Mouse (Mus musculus) limb, embryonic 10.5 days (tissue): Measurements from ENCODE around the gene Zbtb11. TPM values are rescaled to one million over a fixed set of nuclear protein-coding genes. Genes with fewer than 3 reads are reported as not detected.
"Not testable (repeated sequence)": the region's sequence is repeated elsewhere in the genome, so short reads cannot be mapped to it uniquely, and the experiment has no call there.

Experiments
- DNase-seq: peaks from one replicate; pipeline ENCODE4 v3.0.0-alpha.2; 2017; ENCODE audit warnings: low spot score
- H3K27ac ChIP-seq: fragments of 300-500 bp; sonication (generic); 2 replicates; pipeline ENCODE4 v1.5.1; 2016; ENCODE audit warnings: mild to moderate bottlenecking
- H3K27me3 ChIP-seq: fragments of 300-500 bp; sonication (generic); 2 replicates; pipeline ENCODE4 v1.6.1; 2016; ENCODE audit warnings: low read depth, mild to moderate bottlenecking; ENCODE audit not compliant: poor library complexity, severe bottlenecking
- H3K36me3 ChIP-seq: fragments of 300-500 bp; sonication (generic); 2 replicates; pipeline ENCODE4 v1.6.1; 2016; ENCODE audit warnings: mild to moderate bottlenecking, moderate library complexity
- H3K4me1 ChIP-seq: fragments of 300-500 bp; sonication (generic); 2 replicates; pipeline ENCODE4 v1.6.1; 2016
- H3K4me3 ChIP-seq: fragments of 300-500 bp; sonication (generic); 2 replicates; pipeline ENCODE4 v1.5.1; 2016; ENCODE audit warnings: mild to moderate bottlenecking, moderate library complexity
- H3K9me3 ChIP-seq: fragments of 300-500 bp; sonication (generic); replicated peaks from 2 replicates; pipeline ENCODE4 v1.6.1; 2016; ENCODE audit warnings: mild to moderate bottlenecking
- WGBS: fragments of 180-500 bp; shearing (Covaris S2); methylation state at CpG from one replicate; pipeline ENCODE4 v1.1.7; 2016; 5-methylcytosine and 5-hydroxymethylcytosine counted together
- polyA plus RNA-seq: library from polyadenylated mRNA; unstranded; fragments of >200 nt; fragmentation: Nextera tagmentation; extraction: Ambion mirVana; gene quantifications from 2 replicates; pipeline ENCODE4 v1.2.1, GENCODE M21; 2016

The Zbtb11 gene
- polyA plus RNA-seq, 1 experiment from 2014 or later, result 19.2 TPM

DNA sequence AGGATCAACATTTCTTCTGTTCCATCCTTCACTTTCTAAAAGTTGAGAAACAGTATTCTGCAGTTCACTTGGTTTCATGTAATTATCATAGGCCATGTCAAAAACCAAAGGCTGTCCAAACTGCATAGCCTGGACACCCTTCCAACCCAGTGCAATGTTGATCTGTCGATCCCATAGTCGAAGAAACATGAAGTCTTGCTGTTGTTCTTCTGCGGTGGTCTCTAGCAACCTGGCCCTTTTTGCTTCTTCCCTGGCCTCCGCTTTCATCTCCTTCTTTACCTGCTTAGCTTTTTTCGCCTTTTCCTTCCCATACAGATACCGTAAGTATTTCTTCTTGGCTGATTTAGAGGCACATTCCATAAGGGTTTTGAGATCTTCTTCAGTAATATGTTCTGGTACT lies 60.9 kb downstream of the Zbtb11 start:
- H3K36me3 ChIP-seq, result peaks cover 41% of the 10 kb centered on the region
- H3K27ac ChIP-seq, result no peak overlapping the region
- WGBS, result 97% methylated on average over 6 of the region's 6 CpGs
- no peaks in the 10 kb centered on the region for H3K27me3 ChIP-seq
- DNase-seq, result no peak
- no peak overlapping the region for H3K4me3 ChIP-seq
- H3K4me1 ChIP-seq, result peaks cover 20% of the 10 kb centered on the region
- no peaks in the 10 kb centered on the region for H3K9me3 ChIP-seq

DNA sequence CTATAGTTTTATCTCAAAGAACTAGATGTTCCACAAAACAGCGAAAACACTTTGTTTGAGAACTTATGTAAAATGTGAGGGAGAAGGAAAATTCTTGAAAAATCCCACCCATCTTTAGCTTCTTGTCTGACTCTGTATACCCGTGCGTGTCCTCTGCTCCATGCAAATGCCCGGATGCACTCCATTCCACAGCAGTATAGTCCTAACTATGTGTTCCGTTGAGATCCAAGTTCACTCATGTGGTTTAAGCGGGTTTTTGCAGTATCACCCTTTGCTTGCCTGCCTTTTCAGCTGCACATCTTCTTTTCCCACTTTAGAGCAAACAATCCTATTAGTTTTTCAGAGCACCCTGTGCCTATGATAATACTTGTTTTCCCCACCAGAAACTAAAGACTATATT lies 62.8 kb downstream of the Zbtb11 start:
- H3K27ac ChIP-seq, result peak overlapping the region; percentile 90; the same call in 1 of the 2 replicates
- no peak for DNase-seq
- 66% methylated on average over 6 of the region's 6 CpGs for WGBS

GRCm38 (mm10) chr16:56037138-56038010 lies 63.7 kb downstream of the Zbtb11 start, which contains the start of gene Trmt10c:
Gene Trmt10c (minus strand): TSS chr16:56037819.
- under 1% methylated on average over 63 of the region's 63 CpGs for WGBS
- peak; percentile 97 for DNase-seq
- no peaks in the 10 kb centered on the region for H3K9me3 ChIP-seq
- peaks cover 33% of the 10 kb centered on the region for H3K36me3 ChIP-seq
- peak within 1 kb of the TSS; percentile 75 for H3K4me3 ChIP-seq
- H3K4me1 ChIP-seq, result peaks cover 9% of the 10 kb centered on the region
- H3K27ac ChIP-seq, result peak within 1 kb of the TSS; percentile 90
- H3K27me3 ChIP-seq, result no peaks in the 10 kb centered on the region

More for the DNA sequence above, 62.8 kb downstream of the Zbtb11 start:
- H3K4me1 ChIP-seq, result peaks cover 9% of the 10 kb centered on the region
- H3K27me3 ChIP-seq, result no peaks in the 10 kb centered on the region
- H3K4me3 ChIP-seq, result peak overlapping the region; percentile 75
- peaks cover 41% of the 10 kb centered on the region for H3K36me3 ChIP-seq
- H3K9me3 ChIP-seq, result no peaks in the 10 kb centered on the region

- Histone ChIP-seq H3K27me3 (no peaks in the 10 kb centered on the region), H3K4me1 (peaks cover 9% of the 10 kb centered on the region), H3K36me3 (peaks cover 26% of the 10 kb centered on the region), H3K4me3 (peak overlapping the region; percentile 75), H3K27ac (peak overlapping the region; percentile 90), H3K9me3 (no peaks in the 10 kb centered on the region)
- no peak for DNase-seq
- WGBS, result 29% methylated on average over 8 of the region's 8 CpGs
Measured at GRCm38 (mm10) chr16:56038090-56038489, 64.4 kb downstream of the Zbtb11 start.

- H3K36me3 ChIP-seq, DNase-seq, H3K27me3 ChIP-seq, H3K4me1 ChIP-seq, H3K27ac ChIP-seq, H3K4me3 ChIP-seq, H3K9me3 ChIP-seq: not testable (repeated sequence)
- no CpG with 5 or more reads among the region's 4 CpGs for WGBS
Measured at GRCm38 (mm10) chr16:56048038-56048437, 74.4 kb downstream of the Zbtb11 start, which contains the start of gene Senp7. Gene Senp7 (plus strand): TSS chr16:56048338.

DNA sequence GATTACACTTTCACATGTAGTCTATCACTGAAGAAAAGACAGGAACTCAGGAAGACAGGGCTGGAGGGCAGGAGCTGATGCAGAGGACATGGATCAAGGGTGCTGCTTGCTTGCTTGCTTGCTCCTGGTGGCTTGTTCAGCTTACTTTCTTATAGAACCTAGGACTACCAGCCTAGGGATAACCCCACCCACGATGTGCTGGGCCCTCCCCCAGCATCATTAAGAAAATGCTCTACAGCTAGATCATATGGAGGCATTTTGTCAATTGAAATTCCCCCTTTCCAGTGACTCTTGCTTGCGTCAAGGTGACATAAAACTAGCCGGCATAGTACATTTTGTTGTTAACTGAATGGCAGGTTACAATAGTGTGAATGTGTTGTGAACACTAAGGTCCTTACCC lies 82.2 kb downstream of the Zbtb11 start:
- H3K9me3 ChIP-seq, result no peaks in the 10 kb centered on the region
- no peaks in the 10 kb centered on the region for H3K36me3 ChIP-seq
- no peaks in the 10 kb centered on the region for H3K4me1 ChIP-seq
- H3K27me3 ChIP-seq, result no peaks in the 10 kb centered on the region
- H3K27ac ChIP-seq, result no peak overlapping the region
- DNase-seq, result no peak
- 84% methylated on average over 3 of the region's 3 CpGs for WGBS
- no peak overlapping the region for H3K4me3 ChIP-seq

DNA sequence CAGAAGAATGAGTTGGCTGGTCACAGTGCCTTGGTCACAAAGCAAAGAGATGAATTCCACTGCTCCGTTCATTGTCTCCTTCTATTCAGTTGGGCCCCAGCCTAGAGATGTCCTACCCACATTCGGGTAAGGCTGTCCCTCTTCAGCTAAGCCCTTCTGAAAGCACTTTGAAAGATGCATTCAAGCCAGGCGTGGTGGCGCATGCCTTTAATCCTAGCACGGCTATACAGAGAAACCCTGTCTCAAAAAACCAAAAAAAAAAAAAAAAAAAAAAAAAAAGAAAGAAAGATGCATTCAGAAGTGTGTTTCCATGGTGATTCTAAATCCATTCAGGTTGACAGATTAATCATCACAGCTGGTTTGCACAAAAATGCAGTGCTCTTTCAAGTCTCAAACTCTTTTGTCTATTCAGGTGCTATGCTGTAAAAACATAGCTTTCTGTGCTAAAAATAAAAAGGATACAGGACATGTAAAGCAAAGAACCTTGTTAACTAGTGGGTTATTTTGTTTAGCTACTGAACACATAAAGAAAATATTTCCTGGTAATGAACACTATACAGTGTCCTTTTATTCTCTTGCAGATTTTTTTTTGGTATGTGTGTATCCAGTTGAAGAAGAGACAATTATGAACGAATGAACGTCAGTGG lies 83.4 kb downstream of the Zbtb11 start:
- H3K36me3 ChIP-seq, result no peaks in the 10 kb centered on the region
- WGBS, result 81% methylated on average over 7 of the region's 7 CpGs
- H3K27me3 ChIP-seq, result no peaks in the 10 kb centered on the region
- H3K4me1 ChIP-seq, result no peaks in the 10 kb centered on the region
- no peak overlapping the region for H3K4me3 ChIP-seq
- no peak for DNase-seq
- no peaks in the 10 kb centered on the region for H3K9me3 ChIP-seq
- H3K27ac ChIP-seq, result no peak overlapping the region

- Histone ChIP-seq H3K4me1 (no peaks in the 10 kb centered on the region), H3K4me3 (no peak overlapping the region), H3K27me3 (no peaks in the 10 kb centered on the region), H3K9me3 (no peaks in the 10 kb centered on the region), H3K36me3 (no peaks in the 10 kb centered on the region), H3K27ac (no peak overlapping the region)
- 91% methylated on average over 10 of the region's 10 CpGs for WGBS
- DNase-seq, result no peak
Measured at GRCm38 (mm10) chr16:56058151-56058550, 84.5 kb downstream of the Zbtb11 start.

Other genes with a start within 250 kb of the Zbtb11 start
- 2.6 and 3.0 TPM in 2 replicates for gene Nfkbiz, start 135.0 kb upstream of the Zbtb11 start, polyA plus RNA-seq
- 0.55 and 0.82 TPM in 2 replicates for gene Nxpe3, start 78.6 kb upstream of the Zbtb11 start, polyA plus RNA-seq
- 14.2 and 15.6 TPM in 2 replicates for gene Cep97, start 39.0 kb upstream of the Zbtb11 start, polyA plus RNA-seq
- 711 and 800 TPM in 2 replicates for gene Rpl24, start 7.6 kb upstream of the Zbtb11 start, polyA plus RNA-seq
- gene Pcnp, start 55.9 kb downstream of the Zbtb11 start, polyA plus RNA-seq, result 276 and 293 TPM in 2 replicates
- gene Trmt10c, start 63.9 kb downstream of the Zbtb11 start, polyA plus RNA-seq, result 35.2 and 35.6 TPM in 2 replicates
- 22.8 and 31.6 TPM in 2 replicates for gene Senp7, start 74.5 kb downstream of the Zbtb11 start, polyA plus RNA-seq
- gene Impg2, start 230.4 kb downstream of the Zbtb11 start, polyA plus RNA-seq, result 0.03 and 0.05 TPM in 2 replicates